Mouse (Mus musculus) layer of hippocampus, adult 2 months (tissue): Measurements from ENCODE around the gene Cnbp. TPM values are rescaled to one million over a fixed set of nuclear protein-coding genes. Genes with fewer than 3 reads are reported as not detected.

Source experiments
- DNase-seq, 2 experiments: peaks; one replicate each; pipeline ENCODE4 v3.0.0; 2022; ENCODE audit warnings: low spot score in 2 of 2
- H3K27ac ChIP-seq: fragments of 200-600 bp; 2 replicates; pipeline ENCODE4 v1.8.1; 2022
- H3K4me3 ChIP-seq: fragments of 200-600 bp; 2 replicates; pipeline ENCODE4 v1.8.1; 2022; ENCODE audit warnings: mild to moderate bottlenecking
- CTCF ChIP-seq: fragments of 200-600 bp; conservative IDR thresholded peaks from 2 replicates; pipeline ENCODE4 v1.8.1; 2022; ENCODE audit warnings: antibody characterized with exemption, mild to moderate bottlenecking, moderate library complexity
- total RNA-seq, 2 experiments: library from RNA; stranded (reverse); gene quantifications; 2 replicates each; pipeline ENCODE4 v1.2.3; 2021

Cnbp gene
- total RNA-seq, 2 experiments from 2014 or later, result 255 to 275 TPM

DNA sequence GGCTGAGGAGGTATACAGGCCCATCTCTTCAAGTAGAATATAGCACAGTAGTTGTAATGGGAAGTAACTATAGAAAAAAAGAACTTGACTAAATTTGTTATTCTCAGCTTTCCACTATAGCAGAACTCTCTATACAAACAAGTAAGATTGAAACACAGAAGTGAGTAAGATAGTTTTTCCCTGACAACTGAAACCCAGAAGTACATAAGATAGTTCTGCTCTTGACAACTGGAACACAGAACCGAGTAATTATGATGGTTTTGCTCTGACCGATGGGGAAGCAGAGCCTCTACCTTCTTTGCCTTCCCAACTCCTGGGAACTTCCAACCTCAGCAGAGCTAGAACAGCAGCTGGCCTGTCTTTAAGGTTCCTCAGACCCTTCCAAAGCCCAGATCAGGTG is 41.8 kb downstream of the Cnbp start:
- Histone ChIP-seq H3K27ac (no peak overlapping the region), H3K4me3 (no peak overlapping the region)
- DNase-seq, result no peak
- no peak for TF ChIP-seq CTCF

DNA sequence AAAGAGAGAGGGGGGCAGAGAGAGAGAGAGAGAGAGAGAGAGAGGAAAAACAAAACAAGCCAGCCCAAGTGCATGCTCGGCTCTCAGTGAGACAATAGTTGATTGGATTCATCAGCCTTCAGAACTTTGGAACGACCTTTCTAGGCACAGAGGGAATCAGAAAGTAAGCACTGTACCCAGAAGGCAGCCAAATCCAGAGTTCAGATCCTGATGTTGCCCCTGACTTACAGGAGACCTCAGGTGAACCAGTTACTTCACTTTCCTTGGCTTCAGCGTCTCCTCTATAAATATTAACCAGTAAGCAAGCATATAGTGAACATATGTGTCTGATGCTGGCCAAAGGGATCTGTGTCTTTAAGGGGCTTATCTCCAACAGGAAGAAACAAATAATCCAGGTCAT is 42.4 kb downstream of the Cnbp start:
- DNase-seq, result no peak
- Histone ChIP-seq H3K4me3 (no peak overlapping the region), H3K27ac (no peak overlapping the region)
- TF ChIP-seq CTCF, result no peak

DNA sequence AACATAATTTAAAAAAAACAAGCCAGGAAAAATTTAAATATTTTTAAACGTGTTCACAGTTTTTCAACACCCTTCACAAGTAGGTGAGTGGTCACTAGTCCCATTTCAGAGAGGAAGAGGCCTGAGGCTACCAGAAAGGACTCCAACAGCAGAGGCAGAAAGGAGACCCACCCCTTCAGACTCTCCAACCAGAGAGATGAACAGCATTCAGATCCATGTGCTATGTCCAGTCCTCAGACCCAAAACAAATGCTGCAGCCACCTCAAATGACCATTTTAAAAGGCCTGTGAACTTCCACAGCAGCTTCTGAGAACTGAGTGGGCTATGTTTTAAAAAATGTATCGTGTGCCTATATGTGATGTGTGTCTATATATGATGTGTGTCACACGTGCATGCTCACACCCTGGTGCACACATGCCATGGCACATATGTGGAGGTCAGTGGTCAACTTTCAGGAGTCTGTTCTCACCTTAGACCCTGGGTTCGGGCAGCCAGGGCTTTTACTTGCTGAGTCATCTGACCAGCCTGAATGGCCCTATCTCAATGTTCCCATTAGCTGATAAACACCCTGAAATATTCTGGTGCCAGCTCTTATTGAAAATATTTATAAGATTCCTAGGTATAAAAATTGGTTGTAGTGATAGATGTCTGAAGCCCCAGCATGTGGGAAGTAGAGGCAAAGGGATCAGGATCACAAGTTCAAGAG is 43.0 kb downstream of the Cnbp start:
- TF ChIP-seq CTCF, result no peak
- Histone ChIP-seq H3K4me3 (no peak overlapping the region), H3K27ac (no peak overlapping the region)
- DNase-seq, result no peak

DNA sequence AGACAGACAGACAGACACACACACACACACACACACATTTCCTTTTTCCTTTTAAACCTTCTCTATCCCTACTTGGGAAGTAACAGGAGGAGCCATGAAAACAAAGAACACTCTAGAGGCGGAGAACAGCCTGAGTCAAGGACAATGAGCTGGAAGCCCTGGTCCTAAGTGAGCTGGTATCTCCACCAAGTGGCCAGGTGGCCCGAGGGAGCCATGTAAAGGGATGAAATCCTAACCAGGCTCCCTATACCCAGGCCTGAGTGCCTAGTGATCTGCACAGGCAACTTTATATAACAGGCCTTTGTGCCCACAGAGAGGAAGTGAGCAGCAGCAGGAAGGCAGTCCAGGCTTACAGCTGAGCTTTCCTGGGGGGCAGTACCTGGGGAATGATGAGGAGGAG is 44.0 kb downstream of the Cnbp start:
- H3K4me3 ChIP-seq, result no peak overlapping the region
- DNase-seq, result no peak
- H3K27ac ChIP-seq, result no peak overlapping the region
- no peak for TF ChIP-seq CTCF

DNA sequence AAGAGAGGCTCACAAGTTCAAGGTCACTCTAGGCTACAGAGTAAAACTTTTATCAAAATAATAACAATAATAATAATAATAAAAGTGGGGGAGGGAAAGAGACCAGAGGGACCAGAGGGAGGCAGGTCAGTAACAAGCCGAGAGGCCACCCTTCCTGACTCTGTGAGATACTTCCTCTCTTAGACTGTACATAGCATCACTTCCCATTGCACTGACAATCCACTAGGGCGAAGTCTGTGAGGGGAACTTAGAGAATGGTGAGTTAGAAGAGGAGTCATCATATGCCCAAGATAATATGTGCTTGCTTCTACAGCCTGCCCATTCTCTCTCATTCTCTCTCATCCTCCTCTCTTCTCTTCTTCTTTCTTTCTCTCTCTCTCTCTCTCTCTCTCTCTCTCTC is 44.9 kb downstream of the Cnbp start:
- Histone ChIP-seq H3K27ac (no peak overlapping the region), H3K4me3 (no peak overlapping the region)
- no peak for DNase-seq
- peak; percentile 46 for TF ChIP-seq CTCF

DNA sequence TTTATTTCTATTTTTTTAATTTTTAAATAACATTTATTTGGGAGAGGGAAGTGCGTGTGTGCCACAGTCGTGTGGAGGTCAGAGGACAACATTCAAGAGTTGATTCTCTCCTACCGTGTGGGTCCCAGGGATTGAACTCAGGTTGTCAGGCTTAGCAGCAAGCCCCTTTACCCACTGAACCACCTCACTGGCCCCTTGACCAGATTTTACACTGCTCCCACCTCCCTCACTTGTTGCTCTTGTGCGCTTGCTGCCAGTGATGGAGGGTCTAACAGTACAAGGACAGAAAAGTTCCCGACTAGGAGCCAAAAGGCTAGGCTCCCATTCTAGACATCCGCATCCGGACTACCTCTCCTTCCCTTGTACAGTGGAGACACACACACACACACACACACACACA is 45.5 kb downstream of the Cnbp start:
- no peak for DNase-seq
- H3K27ac ChIP-seq, result no peak overlapping the region
- no peak for TF ChIP-seq CTCF

DNA sequence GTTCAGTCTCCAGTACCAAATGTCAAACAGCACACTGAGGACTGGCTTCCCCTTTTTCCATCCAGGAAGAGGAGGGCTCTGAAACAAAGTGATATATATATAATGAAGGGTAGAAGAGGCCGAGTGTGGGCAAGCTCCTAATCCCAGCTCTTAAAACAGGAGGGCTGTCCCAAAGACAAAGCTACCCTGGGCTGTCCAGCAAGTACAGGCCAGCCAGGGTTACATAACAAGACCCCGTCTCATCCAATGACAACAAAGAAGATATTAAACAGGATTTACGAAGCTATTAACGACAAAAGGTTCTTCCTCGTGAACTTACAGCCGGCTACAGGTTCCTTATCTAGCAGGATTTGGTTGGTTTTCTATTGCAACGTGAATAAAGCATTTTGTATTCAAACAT is 46.0 kb downstream of the Cnbp start:
- H3K4me3 ChIP-seq, result no peak overlapping the region
- H3K27ac ChIP-seq, result no peak overlapping the region
- no peak for TF ChIP-seq CTCF
- DNase-seq, result no peak

More for the DNA sequence above, 45.5 kb downstream of the Cnbp start:
- H3K4me3 ChIP-seq, result no peak overlapping the region

DNA sequence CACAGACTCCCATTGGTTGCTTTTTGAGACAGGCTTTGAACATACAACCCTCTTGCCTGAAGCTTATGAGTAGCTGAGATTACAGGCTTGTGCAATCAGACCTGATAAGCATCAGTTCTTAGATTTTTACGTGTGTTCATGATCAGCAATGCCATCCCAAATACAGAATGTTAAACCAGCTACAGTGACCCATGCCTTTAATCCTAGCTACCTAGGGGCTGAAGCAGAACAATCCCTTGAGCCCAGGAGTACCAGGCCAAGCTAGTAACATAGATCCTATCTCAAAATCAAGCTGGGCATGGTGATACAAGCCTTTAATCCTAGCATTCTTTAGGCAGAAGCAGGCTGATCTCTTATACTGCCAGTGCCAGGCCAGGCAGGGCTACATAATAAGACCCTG is 46.9 kb downstream of the Cnbp start:
- DNase-seq, result no peak
- no peak for TF ChIP-seq CTCF

DNA sequence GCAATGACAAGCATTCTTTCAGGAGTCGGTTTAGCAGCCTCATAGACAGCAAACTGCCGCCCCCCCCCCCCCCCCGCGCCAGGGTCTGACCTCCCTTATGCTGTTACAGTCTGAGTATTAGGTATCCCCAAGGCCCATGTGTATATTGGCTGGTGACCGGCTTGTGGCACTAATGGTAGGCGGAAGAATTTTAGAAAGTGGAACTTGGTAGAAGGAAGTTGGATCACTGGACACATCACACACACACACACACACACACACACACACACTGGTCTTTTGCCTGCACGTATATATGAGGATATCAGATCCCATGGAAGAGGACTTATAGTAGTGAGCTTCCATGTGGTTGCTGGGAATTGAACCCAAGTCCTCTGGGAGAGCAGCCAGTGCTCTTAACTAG is 48.4 kb downstream of the Cnbp start:
- TF ChIP-seq CTCF, result no peak
- H3K27ac ChIP-seq, result no peak overlapping the region
- no peak overlapping the region for H3K4me3 ChIP-seq
- DNase-seq, result no peak

More for the DNA sequence above, 46.9 kb downstream of the Cnbp start:
- no peak overlapping the region for H3K4me3 ChIP-seq
- H3K27ac ChIP-seq, result no peak overlapping the region

DNA sequence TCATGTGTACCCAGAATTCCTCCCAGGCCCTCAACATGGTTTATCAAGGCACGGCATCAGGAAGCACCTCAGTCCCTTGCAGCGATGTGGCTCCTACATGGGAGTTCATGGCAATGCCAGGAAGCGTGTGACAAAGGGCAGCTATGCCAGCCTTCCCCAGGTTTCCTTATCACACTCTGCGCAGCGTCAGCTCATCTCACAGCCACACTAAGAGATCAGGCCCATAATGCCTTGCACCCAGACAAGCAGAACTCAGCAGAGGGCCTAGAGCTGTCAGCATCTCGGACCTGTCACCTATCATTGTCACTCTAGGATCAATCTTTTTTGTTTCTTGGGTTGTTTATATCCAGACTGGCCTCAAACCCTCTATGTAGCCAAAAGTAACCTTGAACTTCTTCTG is 51.3 kb downstream of the Cnbp start:
- no peak overlapping the region for H3K27ac ChIP-seq
- no peak for TF ChIP-seq CTCF
- DNase-seq, result no peak
- H3K4me3 ChIP-seq, result no peak overlapping the region

DNA sequence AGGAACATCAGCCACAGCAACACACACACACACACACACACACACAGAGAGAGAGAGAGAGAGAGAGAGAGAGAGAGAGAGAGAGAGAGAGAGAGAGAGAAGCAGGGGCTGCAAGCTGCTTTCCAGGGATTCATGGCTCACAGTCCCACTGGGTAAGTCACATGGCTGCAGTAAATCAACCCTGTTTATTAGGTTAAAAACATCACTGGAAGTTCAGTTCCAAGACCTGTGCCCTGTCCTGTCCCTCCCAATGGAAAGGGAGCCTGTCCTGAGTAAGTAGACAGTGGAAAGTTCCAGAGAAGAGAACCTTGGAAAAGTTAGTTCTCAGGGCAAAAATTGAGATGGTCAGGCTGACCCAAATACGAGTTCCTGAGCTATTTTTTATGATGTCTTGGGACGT is 53.6 kb downstream of the Cnbp start:
- no peak overlapping the region for H3K4me3 ChIP-seq
- no peak for TF ChIP-seq CTCF
- no peak for DNase-seq
- no peak overlapping the region for H3K27ac ChIP-seq

DNA sequence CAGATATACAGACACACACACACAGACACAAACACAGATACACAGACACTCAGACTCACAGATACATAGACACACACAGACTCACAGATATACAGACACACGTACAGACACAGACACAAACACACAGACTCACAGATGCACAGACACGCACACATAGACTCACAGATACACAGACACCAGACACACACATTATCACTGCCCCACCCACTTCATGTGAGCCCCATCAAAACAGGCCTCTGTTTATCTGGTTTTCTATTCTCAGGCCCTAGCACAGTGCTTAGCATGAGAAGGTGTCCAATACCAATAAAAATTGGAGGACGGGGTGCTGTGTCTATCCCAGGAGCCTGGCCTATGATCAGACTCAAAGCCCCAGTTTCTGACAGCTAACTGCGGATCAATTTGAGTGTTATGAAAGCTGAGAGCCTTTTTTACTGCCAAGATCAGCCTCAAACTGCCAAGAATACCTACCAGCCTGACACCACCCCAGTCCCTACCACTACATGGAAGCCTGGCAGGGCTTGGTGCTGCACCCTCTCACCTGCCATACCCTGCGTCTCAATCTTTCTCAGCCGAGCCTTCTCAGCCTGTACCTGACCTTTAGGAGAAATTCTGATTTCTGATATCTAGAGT is 54.5 kb downstream of the Cnbp start:
- Histone ChIP-seq H3K27ac (no peak overlapping the region), H3K4me3 (no peak overlapping the region)
- TF ChIP-seq CTCF, result no peak
- no peak for DNase-seq

DNA sequence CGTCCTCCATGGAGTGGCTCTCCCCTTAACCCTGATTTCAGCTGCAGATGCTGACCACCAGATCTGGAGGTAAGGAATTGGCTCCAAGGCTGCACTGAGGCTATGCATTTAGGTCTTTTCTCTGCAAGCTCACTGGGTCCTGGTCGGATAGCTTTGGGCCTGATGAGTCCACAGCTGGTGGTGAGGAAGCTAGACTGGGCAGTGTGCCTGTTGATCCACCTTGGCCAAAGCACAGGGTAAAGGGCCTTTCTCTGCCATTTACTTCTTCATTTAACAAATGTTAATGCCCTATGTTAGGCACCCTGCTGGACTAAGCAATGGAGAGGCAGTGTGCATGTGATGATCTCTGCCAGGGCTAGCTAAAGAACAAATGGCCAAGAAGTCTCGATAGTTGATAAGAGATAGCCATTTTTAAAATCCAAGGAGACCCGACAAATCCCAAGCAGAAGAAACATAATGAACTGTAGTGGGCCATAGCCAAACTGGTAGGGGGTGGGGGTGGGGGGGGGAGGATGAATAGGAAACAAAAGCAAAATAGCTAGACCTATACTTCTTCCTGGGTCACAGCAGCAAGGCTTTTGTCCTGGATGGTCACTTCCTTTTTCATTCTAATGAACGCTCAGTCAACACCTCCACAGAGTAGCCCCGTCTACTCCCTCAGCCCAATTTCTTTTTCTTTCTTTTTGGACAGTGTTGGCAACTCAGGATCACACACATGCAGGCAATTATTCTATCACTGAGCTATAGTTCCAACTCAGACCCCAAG is 55.3 kb downstream of the Cnbp start:
- TF ChIP-seq CTCF, result no peak

More for the DNA sequence above, 55.3 kb downstream of the Cnbp start:
- no peak overlapping the region for H3K27ac ChIP-seq
- no peak overlapping the region for H3K4me3 ChIP-seq
- no peak for DNase-seq
